Mouse (Mus musculus): Measurements from ENCODE around the gene Ank. TPM values are rescaled to one million over a fixed set of nuclear protein-coding genes. Genes with fewer than 3 reads are reported as not detected.
"Not testable (repeated sequence)": the region's sequence is repeated elsewhere in the genome, so short reads cannot be mapped to it uniquely, and the experiment has no call there.

Ank gene
- total RNA-seq, 2 experiments from 2014 or later: 156 to 161 TPM

DNA sequence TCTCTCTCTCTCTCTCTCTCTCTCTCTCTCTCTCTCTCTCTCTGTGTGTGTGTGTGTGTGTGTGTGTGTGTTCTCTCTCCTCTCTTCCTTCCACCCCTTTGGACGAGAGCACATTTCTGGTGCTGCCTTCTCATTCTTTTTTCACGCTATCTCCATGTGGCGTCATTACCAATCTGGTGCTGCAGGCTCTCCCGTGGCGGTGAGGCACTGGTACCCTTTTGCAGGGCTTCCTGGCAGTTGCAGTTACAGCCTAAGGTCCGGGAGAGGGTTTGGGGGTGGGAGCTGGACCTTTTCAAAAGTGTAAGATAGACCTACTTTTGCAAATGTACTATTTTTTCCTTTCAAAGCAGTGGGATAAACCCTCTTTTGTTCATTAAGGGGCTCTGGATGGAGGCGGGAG lies 1.2 kb downstream of the Ank start:
- DNase-seq: peak in 1 of 2 experiments; percentile 45

DNA sequence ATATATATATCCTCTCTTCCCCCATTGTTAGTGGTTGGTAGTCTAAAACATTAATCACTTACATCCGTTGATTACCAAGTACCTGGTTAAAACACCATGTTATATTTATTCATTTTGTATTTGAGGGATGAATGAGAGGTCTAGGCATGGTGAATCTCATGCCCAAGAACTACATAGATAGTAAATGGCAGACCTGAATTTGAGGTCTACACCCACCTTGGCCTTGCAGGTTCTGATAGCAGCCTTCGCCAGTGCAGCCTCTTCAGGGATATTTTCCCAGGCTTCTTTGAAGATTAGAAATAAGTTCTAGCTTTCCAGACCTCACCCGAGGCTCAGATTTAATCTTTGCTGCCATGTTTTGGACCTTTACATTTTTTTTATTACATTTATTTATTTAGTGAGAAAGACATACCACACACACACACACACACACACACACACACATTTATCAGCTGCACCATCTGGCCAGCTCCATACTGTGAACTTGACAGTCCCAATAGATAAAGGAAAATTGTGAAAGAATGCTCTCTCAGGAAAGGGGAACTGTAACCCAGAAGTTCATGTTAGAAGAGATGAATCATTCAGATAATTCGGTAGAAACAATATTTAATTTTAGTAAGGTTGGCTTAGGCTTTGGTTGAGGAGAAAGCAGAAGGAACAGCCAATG lies 2.5 kb downstream of the Ank start:
- DNase-seq: no peak

DNA sequence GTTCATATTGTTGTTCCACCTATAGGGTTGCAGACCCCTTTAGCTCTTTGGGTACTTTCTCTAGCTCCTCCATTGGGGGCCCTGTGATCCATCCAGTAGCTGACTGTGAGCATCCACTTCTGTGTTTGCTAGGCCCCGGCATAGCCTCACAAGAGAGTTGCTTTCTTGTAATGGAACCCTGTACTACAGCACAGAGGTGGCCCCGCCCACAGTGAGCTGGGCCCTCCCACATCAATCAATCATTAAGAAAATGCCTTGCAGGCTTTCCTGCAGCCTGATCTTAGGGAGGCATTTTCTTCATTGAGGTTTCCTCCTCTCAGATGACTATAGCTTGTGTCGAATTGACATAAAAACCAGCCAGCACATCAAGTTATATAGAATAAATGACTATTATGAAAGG lies 3.9 kb downstream of the Ank start:
- not testable (repeated sequence) for DNase-seq

DNA sequence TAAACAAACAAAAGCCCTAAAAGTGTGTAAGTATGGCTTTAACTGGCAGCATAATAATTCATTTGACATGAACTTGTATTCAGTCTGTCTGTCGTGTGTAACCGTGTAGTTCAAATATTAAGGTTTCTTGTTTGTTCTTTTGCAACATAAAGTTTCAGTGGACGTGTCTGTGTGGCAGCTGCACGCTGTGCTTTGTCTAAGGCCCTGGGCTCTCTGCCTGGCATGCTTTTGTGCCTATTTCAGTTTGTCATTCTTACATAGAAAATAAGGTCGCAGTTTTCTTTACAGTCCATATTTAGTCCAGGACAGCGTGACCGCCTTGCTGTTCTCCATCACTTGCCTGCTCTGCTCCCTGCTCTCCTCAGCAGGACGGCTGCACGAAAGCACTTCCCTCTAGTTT lies 5.8 kb downstream of the Ank start:
- no peak for DNase-seq

DNA sequence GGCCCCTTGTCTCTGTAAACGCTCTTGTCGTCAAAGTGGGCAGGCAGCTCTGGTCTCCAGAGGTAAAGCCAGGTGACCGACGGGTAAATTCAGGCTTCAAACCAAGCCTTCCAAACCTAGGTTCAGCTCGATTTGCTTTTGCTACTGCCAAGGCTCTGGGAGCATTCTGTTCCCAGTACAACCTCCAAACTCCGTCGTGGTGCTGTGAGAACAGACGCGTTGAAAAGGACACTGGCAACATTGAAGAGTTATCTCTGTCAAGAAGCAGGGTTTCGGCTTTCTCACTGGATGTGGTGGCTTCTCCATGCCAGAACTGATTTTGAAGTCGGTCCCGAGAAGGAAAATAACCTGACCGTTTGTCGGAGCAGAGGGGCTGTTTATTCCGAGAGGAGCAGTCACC lies 9.5 kb downstream of the Ank start:
- DNase-seq: no peak

DNA sequence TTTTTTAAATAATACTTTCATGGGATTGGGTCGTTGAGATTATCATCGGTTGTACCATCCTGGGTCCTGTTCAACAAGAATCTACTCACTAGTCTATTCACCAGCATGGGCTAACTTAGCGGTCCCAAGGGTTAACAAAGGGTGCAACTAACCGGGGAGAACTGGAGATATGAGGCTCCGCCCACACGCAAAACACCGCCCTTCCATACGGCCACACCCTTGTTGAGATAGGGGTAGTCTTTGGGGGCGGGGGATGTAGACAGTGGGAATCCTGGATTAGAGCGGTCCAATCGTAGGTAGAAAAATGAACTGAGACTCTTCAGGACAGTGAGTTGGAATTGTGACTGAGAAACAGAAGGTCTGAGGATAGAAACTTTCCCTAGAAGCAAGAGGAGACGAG lies 10.2 kb downstream of the Ank start:
- no peak for DNase-seq

DNA sequence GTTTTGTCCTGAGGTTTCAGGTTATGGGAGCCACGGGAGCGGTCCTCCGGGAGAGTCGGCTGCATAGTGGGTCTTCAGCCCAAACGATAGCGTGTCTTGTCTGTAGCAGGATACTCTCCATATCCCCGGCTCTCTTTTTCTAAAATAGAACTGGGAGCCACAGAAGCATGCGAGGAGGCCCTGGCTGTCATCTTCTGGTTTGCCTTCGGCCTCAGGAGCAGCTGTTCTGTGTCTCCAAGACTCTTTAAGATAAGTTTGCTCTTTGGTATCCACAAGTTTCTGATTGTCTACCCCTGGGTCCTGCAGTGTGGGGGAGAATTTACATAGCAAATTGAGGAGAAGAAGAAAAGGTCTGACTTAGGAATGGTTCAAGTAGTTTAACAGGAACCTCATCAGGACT lies 10.7 kb downstream of the Ank start:
- DNase-seq: no peak

DNA sequence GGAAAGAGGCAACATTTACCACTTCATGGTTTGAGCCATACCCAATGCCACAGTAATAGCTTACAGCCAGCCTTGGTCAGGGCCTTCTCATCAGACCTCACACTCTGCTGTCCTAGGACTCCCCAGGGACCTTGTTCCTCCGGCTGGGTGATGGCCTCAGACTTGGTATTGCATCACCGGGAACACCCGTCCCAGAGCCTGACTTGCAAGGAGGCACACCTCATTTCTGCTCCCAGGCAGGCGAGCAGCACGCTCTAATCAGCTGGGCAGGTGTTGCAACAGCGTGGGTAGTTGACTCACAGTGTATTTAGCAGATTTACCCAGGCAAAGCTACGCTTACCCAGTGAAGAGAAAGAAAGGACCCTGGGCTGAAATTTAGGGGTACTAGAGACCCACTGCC lies 11.2 kb downstream of the Ank start:
- DNase-seq: no peak

DNA sequence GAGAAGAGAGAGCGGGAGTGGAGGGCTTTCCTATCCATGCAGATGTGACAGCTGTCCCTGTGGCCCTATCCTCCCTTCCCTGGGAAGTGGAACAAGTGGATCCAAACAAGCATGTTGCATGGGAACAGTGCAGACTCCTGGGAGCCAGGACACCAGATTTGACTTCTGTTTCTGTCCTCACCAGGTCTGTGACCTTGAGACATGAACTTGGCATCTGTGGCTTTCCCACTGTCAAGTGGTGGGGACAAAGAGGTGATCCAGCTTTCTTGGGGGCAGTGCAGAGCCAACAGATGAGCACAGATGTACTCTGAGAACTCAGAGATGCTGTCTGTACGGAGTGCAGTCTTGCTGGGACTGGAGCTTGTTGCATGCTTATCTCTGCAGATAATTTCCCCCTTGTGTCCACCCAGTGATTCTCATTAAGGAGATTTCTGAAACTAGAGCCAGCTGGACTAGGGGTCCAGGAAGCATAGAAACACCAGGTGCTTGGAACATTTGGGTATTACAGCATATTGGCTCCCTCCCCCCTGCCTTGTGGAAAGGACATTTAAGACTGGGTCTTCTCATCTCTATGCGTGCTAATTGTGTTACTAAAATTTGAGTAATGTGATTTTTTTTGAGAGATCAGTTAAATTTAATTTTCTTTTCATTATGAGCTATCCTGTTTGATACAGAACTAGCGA lies 14.0 kb downstream of the Ank start:
- DNase-seq: no peak

DNA sequence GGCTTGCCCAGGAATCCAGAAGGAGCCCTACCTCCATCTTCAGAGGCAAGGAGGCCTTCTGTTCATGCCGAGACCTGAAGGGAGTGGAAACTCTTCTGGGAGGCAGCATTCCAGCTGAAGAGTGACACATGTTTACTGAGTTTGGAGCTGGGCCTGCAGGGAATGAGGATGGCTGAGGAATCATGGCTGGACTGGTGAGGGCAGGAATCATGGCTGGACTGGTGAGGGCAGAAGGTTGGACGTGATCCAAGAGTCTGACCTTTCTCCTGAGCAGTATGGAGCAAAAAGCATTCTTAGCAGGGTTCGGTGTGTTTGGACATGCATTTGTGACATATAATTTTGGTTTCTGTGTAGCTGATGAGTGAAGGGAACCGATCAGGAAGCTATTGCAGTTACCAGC lies 15.5 kb downstream of the Ank start:
- no peak for DNase-seq

DNA sequence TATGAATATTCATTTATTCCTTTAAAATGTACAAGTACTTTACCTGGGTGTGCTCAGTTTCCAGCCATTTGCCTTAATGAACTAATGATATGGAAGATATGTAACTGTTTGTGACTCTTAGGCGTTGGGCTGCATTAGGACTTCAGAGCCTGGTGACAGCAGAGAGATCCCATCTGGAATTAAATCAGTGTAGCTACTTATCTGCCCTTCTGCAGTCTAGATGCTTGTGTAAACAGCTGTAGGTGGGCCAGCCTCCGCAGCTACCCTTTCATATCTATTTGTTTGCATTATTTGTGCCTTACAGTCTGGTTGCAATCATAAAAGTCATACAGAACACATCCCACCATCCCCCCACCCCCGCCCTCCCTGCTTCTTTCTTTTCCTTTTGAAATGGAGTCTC lies 16.7 kb downstream of the Ank start:
- no peak for DNase-seq

DNA sequence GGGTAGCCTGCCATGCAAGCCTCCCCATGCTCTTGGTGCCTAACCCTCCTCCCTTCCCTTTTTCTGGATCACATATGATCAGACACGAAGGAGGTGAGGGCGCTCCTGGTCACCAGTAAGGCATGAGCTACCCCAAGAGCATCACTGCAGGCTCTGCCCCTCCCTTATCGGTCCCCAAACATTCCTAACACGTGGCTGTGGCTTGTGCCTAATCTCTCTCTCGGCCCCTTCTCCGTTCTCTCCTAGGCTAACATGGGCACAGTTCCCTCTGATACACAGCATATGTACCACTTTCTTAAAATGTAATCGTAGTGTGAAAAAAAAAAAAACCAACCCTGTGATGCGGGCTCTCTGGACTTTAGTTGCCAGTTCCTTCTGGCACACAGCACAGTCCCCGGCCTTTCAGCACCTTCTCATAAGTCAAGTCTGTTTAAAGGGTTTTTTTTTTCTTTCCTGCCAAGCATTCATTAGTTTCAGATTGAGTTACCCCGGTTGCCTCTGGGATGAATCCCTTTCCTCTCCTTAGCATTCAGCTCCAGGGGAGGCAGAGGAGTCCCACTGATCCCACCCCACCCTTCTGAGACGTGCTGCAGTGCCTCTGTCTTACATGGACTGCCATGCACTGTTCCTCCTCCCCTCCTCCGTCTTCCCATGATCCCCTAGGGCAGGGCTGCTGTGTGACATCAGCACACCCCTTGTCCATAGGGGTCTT lies 19.2 kb downstream of the Ank start:
- no peak for DNase-seq

DNA sequence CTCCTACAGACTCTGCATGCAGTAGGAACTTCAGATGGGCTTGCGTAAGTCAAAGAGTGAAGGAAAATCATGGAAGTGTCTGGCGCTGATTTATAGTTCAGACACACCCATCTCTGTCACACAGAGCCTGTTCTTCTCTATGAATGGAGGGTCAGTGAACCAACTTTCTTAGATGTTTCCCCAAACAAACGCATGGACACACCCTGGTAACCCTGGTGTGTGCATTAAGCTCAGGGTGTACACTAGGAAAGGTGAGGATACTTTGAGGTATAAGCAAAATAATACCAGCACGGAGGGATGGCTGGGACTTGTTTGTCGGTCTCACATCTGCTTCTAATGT lies 19.8 kb downstream of the Ank start:
- DNase-seq: no peak

DNA sequence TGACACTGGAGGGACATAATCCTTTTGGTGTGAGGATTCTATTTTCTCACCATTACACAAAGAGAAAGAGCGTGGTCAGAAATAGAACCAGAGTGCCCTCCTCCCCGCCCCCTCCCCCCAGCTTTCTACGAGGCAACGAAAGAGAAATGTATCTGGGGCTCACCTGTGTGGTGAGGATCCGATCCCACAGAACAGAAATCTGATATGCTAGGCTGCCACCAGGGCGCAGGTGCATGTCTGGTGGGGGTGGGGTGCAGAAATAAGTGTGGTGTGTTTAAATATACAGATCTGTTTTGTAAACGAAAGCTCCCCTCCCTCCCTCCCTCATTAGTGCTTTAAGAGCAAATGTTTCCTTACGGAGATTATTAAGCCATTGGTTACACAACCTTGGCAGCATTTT lies 20.6 kb downstream of the Ank start:
- DNase-seq: no peak

DNA sequence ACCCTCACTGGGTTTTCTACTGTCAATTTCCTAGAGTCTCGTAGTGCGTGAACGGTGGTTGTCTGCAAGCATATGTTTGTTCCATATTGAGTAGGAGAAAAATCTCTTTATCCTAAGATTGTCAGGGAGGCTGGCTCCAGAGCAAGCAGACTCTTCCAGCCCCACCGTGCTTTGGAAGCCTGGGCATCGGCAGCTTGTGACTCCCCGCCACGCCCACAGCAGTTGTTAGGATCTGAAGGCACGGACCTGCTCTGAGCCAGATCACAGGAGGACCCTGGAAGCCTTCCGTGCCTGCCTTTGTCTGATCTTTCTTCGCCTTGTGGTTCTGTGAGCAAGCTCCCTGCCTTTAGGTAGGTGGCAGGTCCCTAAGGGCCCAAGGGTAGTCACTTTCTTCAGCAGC lies 21.6 kb downstream of the Ank start:
- peak; percentile 32 to 42 for DNase-seq

DNA sequence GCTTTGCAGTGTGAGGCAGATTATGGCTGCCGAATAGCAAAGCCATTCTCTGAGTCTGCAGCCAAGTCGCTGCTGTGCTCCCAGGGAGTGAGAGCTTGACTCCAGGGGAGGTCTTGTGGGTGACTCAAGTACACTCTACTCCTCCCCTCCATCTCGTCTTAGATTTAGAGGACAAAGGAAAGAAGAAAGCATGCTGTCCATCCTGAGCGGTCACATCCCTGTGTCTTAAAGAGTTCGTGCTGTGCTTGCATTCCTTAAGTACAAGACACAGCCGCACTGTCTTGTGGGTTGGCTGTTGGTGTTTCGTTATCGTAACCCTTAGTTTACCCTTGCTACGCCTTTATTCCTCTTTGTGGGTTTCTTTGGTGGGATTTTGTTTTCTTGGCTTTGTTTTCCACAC lies 24.2 kb downstream of the Ank start:
- no peak for DNase-seq

DNA sequence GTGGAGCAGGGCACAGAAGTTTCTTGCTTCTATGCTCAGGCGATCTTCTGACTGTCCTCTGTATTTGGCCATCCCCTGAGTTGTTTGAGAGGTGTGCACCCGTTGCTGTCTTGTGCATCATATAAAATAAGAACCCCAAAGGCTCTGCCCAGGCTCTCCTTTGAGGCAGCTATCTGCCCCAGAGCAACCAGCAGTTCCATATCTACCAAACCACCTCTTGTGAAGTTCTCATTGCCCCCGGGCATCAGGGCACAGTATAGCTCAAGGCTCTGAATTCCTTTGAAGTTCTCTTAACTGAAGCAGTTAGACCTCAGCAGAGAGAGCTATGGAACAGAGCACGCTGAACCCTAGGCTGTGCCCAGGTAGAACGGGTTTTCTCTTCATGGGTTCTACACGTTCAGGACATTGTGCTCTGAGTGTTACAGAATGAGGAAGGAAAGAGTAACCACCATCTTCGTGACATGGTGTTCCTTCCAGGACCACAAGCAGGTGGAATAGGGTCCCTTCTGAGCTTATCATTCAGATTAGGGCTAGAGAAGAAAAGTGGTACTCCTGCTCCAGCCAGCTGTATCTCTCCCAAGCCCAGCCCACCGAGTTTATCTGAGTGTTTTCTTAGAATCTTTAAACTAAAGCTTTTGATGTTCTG lies 25.1 kb downstream of the Ank start:
- DNase-seq: no peak

DNA sequence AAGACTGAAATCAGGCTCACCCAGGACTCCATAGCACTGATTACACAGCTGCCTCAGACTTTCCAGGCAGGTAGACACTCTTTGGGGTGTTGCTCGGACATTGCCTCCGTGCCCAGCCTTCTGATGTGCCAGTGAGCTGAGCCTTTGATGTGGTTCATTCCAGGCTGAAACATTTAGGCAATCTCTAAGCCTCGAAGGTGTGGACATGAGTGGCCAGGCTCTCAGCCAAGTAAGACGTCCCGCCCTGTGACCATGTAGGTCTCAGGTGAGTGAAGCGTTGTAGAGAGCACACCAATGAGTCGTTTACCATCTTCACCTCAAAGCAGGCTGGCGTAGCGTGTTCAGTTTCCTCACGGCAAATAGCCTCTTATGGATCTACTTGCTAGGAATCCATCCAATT lies 25.7 kb downstream of the Ank start:
- DNase-seq: no peak

DNA sequence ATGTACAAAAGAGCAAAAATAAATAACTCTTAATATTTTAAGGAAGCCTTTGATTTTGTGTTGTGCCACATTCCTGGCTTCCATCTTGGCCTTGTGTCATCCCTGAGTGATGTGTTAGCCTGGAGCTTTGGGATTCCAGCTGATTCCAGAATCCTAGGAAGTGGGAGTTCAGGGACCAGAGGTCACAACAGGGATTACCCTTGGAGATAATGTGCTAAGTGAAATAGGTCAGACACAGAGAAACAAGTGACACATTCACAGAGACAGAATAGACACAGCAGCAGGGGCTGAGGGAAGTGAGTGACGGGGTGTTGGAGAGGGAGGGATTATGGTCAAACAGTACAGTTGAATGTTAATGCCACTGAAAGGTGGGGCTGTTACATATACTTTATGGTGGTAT lies 26.3 kb downstream of the Ank start:
- DNase-seq: no peak

DNA sequence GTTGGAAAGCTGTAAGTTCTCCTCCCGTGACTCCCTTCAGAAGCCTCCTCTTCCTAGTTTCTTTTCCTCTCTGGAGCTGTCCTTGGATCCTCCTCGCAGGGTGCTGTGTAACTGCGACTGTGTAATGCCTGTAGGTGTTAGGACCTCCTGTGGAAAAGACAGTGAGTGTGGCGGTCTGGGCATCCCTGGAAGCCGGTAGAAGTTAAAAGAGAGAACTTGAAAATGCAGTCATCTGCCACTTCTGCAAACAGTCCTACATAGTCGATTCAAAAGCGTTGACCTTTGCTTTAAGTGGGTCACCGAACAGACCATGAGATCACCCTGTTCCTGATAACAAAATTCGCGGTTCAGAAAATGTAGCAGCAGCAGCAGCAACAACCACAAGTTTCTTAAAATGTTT lies 27.0 kb downstream of the Ank start:
- no peak for DNase-seq

DNA sequence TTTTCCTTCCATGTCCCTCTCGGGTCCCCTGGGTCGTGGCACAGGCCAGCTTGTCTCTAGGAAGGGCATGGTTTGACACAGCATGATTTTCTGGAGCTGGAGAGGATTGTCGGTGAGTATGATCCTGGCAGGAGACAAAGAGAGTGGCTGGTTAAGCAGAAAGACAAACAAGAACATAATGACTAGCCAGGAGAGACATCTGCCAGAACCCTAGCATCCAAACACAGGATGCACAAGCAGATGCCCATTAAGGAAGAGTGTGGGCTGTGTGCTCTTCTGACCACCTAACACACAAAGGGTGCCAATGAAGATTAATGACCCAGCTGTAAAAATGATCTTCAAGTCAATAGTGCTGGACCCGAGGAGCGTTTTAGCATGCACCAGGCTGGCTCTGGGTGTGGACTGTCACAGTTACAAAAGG lies 29.5 kb downstream of the Ank start:
- DNase-seq: peak in 1 of 2 experiments; percentile 26

DNA sequence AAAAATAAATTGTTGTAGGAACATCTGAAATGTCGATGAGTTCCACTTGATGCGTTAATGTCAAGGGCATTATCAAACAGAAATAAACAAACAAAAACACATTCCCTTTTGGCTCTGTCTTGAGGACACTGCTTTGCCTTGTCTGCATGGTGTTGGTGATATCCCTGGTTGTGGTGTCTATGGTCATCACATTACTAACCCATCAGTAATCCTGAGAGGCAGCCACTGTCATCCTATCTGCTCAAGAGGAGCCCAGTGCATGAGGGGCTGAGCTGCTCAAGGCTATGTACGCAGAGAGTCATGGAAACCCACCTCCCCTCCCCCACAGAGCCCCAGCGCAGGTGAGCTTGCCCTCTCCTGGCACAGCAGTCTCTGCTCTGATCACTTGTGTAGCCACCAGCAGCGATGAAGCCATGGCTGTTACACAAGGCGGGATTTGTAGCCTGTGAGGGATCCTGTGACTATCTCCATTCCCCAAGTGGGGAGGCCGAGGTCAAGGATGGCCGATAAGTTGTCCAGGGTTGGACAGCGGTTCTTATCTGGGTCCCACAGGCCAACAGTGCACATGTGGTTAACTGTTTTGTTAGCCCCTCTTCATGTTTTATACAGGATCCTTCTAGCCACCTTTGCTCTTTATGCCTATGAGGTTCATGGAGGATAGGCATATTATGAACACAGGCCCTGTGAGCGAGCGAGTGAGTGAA lies 30.3 kb downstream of the Ank start:
- DNase-seq: no peak

All from layer of hippocampus, postnatal 36 days (tissue).